Mouse (Mus musculus): ENCODE results near the gene Hist1h3a. TPM values are rescaled to one million over a fixed set of nuclear protein-coding genes. Genes with fewer than 3 reads are reported as not detected.
A peak's percentile ranks its signal among the peaks of the same experiment; 100 is the strongest.

The Hist1h3a gene
- polyA plus RNA-seq, 1 experiment from 2014 or later: 1.9 TPM

DNA sequence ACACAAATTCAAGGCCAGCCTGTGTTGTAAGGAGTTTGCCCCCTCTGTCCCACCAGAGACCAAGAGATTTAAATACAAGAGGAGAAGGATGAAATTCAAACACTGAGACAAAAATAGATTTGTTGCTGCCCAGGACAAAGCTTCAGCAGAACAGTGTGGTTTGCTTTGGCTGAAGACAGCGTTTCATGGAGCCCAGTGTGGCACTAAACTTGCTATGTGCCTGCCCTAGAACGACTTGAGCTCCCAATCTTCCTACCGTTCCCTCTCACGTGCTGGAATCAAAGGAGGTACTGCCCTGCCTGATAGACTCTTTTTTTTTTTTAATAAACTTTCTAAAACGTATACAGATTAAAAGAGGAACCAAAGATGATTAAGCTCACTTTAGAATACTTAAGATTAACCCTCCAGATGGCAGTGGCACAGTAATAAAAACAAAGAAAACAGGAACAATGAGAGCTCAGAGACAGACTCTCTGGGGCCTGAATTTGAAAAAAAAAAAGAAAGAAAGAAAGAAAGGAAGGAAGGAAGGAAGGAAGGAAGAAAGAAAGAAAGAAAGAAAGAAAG lies 6.7 kb upstream of the Hist1h3a start:
- no peak overlapping the region for H3K27ac ChIP-seq (ENCODE audit: low read length)
- H3K9me3 ChIP-seq (ENCODE audit: control insufficient read depth, low read length): no peaks in the 10 kb centered on the region
- H3K36me3 ChIP-seq (ENCODE audit: control insufficient read depth, insufficient read depth): no peaks in the 10 kb centered on the region
- peaks cover 10% of the 10 kb centered on the region for H3K4me1 ChIP-seq (replicated peaks; ENCODE audit: control insufficient read depth, insufficient read depth, low read length)
- no peaks in the 10 kb centered on the region for H3K27me3 ChIP-seq (replicated peaks; ENCODE audit: control insufficient read depth, insufficient read depth, low read length)
- no peak overlapping the region for H3K9ac ChIP-seq (replicated peaks; ENCODE audit: low read depth, low read length)
- ATAC-seq: no peak
- no peak overlapping the region for H3K4me2 ChIP-seq (ENCODE audit: low read length)
- no peak overlapping the region for H3K4me3 ChIP-seq (replicated peaks; ENCODE audit: low read length)
- WGBS: 27% methylated on average over 5 of the region's 5 CpGs

DNA sequence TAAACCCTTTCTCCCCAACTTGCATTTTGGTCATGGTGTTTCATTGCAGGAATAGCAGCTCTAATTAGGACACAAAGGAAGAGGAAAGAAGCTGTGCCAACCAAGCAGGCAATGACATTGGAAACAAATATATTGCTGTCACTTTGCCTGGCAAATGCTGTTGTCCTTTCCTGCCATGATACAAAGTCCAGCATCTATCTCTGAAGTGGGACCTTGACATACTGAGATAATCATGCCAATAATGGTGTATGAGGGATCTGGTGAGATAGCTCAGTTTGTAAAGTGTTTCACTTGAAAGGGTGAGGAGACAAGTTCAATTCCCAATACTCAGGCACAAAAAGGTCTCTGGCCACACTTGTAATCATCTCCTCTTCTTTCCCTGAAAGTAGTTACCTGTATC lies 4.6 kb upstream of the Hist1h3a start:
- Histone ChIP-seq H3K9ac (replicated peaks; ENCODE audit: low read depth, low read length) (no peak overlapping the region), H3K27ac (ENCODE audit: low read length) (no peak overlapping the region)
- ATAC-seq: no peak

DNA sequence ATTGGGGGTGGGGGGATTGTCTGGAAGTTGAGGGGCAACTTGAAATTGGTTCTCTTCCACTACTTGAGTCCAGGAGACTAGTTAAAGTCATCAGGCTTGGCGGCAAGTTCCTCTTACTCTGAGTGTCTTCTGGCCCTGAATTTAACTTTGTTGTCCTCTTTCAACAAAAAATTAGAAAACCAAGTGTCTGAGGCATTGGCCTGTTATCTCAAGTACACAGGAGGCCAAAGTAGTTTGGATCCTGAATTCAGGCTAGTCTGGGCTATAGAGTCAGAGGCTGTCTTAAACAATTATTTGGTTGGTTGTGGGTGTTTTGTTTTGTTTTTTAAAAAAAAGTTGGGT lies 3.0 kb upstream of the Hist1h3a start:
- WGBS: 59% methylated on average over 1 of the region's 1 CpGs
- Histone ChIP-seq H3K27me3 (replicated peaks; ENCODE audit: control insufficient read depth, insufficient read depth, low read length) (no peaks in the 10 kb centered on the region), H3K9ac (replicated peaks; ENCODE audit: low read depth, low read length) (no peak overlapping the region), H3K36me3 (ENCODE audit: control insufficient read depth, insufficient read depth) (no peaks in the 10 kb centered on the region), H3K4me3 (replicated peaks; ENCODE audit: low read length) (no peak overlapping the region), H3K27ac (ENCODE audit: low read length) (no peak overlapping the region), H3K4me2 (ENCODE audit: low read length) (no peak overlapping the region), H3K4me1 (replicated peaks; ENCODE audit: control insufficient read depth, insufficient read depth, low read length) (peaks cover 22% of the 10 kb centered on the region), H3K9me3 (ENCODE audit: control insufficient read depth, low read length) (no peaks in the 10 kb centered on the region)
- ATAC-seq: no peak

More for the DNA sequence above, 4.6 kb upstream of the Hist1h3a start:
- no peaks in the 10 kb centered on the region for H3K9me3 ChIP-seq (ENCODE audit: control insufficient read depth, low read length)
- H3K36me3 ChIP-seq (ENCODE audit: control insufficient read depth, insufficient read depth): no peaks in the 10 kb centered on the region
- H3K27me3 ChIP-seq (replicated peaks; ENCODE audit: control insufficient read depth, insufficient read depth, low read length): no peaks in the 10 kb centered on the region
- H3K4me2 ChIP-seq (ENCODE audit: low read length): no peak overlapping the region
- no peak overlapping the region for H3K4me3 ChIP-seq (replicated peaks; ENCODE audit: low read length)
- H3K4me1 ChIP-seq (replicated peaks; ENCODE audit: control insufficient read depth, insufficient read depth, low read length): peaks cover 12% of the 10 kb centered on the region

DNA sequence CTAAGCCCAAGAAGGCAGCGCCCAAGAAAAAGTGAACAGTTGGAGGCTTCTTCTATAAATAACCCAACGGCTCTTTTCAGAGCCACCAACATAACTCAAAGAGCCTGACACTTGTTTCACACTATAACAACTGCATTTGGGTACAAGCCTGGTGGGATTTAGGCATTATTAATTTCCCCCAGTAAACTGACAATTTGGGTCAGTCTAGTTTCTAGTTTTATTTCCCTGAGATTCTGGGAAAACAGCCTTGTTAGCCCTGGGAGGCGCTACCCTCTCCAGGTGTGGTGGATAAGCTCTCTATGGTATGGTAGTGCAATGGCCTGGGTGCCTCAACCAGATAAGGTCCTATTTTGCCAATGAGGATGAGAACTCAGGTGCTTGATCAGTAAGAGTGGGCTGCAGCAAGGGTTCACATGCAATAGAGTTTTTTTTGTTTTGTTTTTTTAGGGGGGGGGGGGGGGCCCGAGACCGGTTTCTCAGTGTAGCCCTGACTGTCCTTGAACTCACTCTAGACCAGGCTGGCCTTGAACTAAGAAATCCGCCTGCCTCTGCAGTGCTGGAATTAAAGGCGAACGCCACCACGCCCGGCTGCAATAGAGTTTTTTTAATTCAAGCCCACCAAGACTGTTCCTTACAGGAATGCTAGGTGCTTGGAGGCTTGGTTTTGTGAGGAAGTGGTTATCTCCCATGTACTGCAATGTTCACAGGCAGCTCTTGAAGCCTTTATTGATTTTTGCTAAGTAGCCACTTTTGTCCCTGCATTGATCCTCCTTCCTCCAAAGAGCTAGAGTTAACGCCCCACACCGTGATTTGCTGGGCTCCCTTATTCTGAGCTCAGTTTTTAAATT lies 2.4 kb upstream of the Hist1h3a start:
- ATAC-seq: no peak
- H3K27ac ChIP-seq (ENCODE audit: low read length): peak overlapping the region; percentile 84
- H3K4me1 ChIP-seq (replicated peaks; ENCODE audit: control insufficient read depth, insufficient read depth, low read length): peaks cover 25% of the 10 kb centered on the region
- H3K9me3 ChIP-seq (ENCODE audit: control insufficient read depth, low read length): no peaks in the 10 kb centered on the region
- H3K4me3 ChIP-seq (replicated peaks; ENCODE audit: low read length): peak overlapping the region; percentile 63
- WGBS: 32% methylated on average over 12 of the region's 12 CpGs
- no peaks in the 10 kb centered on the region for H3K27me3 ChIP-seq (replicated peaks; ENCODE audit: control insufficient read depth, insufficient read depth, low read length)
- H3K4me2 ChIP-seq (ENCODE audit: low read length): peak overlapping the region; percentile 94
- peak overlapping the region; percentile 66 for H3K9ac ChIP-seq (replicated peaks; ENCODE audit: low read depth, low read length)
- H3K36me3 ChIP-seq (ENCODE audit: control insufficient read depth, insufficient read depth): no peaks in the 10 kb centered on the region

DNA sequence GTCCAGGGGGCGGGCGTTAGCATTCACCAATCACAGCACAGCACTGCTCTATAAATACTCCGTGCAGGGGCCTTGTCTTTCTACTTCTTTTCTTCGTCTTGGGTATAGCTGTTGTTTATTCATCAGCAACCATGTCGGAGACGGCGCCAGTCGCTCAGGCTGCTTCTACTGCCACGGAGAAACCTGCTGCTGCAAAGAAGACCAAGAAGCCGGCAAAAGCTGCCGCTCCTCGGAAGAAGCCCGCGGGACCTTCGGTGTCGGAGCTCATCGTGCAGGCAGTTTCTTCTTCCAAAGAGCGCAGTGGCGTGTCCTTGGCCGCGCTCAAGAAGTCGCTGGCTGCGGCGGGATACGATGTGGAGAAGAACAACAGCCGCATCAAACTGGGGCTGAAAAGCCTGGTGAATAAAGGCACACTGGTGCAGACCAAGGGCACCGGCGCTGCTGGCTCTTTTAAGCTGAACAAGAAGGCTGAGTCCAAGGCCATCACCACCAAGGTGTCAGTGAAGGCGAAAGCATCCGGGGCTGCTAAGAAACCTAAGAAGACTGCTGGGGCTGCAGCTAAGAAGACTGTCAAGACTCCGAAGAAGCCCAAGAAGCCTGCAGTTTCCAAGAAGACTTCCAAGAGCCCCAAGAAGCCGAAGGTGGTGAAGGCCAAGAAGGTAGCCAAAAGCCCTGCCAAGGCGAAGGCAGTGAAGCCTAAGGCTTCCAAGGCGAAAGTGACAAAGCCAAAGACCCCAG lies 1.6 kb upstream of the Hist1h3a start, which contains the start of gene Hist1h1a:
TSS of gene Hist1h1a (plus strand) at position 81 of the 738 bp plus-strand sequence.
- peak within 1 kb of the TSS; percentile 94 for H3K4me2 ChIP-seq (ENCODE audit: low read length)
- H3K4me3 ChIP-seq (replicated peaks; ENCODE audit: low read length): peak within 1 kb of the TSS; percentile 63
- H3K4me1 ChIP-seq (replicated peaks; ENCODE audit: control insufficient read depth, insufficient read depth, low read length): peaks cover 25% of the 10 kb centered on the region
- no peaks in the 10 kb centered on the region for H3K36me3 ChIP-seq (ENCODE audit: control insufficient read depth, insufficient read depth)
- ATAC-seq: peak; percentile 72
- 2% methylated on average over 34 of the region's 34 CpGs for WGBS
- H3K27ac ChIP-seq (ENCODE audit: low read length): peak within 1 kb of the TSS; percentile 84
- no peaks in the 10 kb centered on the region for H3K27me3 ChIP-seq (replicated peaks; ENCODE audit: control insufficient read depth, insufficient read depth, low read length)
- H3K9me3 ChIP-seq (ENCODE audit: control insufficient read depth, low read length): no peaks in the 10 kb centered on the region
- H3K9ac ChIP-seq (replicated peaks; ENCODE audit: low read depth, low read length): peak within 1 kb of the TSS; percentile 66

DNA sequence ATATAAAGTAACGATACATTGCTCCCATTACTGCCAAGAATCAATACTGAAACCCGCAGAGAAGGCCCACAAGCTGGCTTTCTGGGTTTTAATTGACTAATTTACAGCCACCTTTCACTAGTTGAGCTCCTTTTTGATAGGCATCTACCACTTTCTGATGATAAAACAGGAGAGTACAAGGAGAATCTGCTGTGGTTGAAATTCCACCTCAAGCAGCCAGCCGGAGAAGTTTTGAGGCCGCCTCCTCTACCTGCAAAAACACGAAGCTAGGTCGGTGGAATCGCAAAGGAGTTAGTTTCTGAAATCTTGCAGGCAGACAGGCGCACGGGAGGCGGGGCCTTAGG lies 1.0 kb upstream of the Hist1h3a start:
- Histone ChIP-seq H3K9ac (replicated peaks; ENCODE audit: low read depth, low read length) (peak overlapping the region; percentile 37; the same call in 1 of the 2 replicates), H3K36me3 (ENCODE audit: control insufficient read depth, insufficient read depth) (no peaks in the 10 kb centered on the region), H3K27me3 (replicated peaks; ENCODE audit: control insufficient read depth, insufficient read depth, low read length) (no peaks in the 10 kb centered on the region), H3K4me2 (ENCODE audit: low read length) (peak overlapping the region; percentile 94), H3K4me1 (replicated peaks; ENCODE audit: control insufficient read depth, insufficient read depth, low read length) (peaks cover 25% of the 10 kb centered on the region), H3K27ac (ENCODE audit: low read length) (peak overlapping the region; percentile 84), H3K9me3 (ENCODE audit: control insufficient read depth, low read length) (no peaks in the 10 kb centered on the region), H3K4me3 (replicated peaks; ENCODE audit: low read length) (peak overlapping the region; percentile 63)
- WGBS: under 1% methylated on average over 10 of the region's 10 CpGs
- ATAC-seq: no peak

DNA sequence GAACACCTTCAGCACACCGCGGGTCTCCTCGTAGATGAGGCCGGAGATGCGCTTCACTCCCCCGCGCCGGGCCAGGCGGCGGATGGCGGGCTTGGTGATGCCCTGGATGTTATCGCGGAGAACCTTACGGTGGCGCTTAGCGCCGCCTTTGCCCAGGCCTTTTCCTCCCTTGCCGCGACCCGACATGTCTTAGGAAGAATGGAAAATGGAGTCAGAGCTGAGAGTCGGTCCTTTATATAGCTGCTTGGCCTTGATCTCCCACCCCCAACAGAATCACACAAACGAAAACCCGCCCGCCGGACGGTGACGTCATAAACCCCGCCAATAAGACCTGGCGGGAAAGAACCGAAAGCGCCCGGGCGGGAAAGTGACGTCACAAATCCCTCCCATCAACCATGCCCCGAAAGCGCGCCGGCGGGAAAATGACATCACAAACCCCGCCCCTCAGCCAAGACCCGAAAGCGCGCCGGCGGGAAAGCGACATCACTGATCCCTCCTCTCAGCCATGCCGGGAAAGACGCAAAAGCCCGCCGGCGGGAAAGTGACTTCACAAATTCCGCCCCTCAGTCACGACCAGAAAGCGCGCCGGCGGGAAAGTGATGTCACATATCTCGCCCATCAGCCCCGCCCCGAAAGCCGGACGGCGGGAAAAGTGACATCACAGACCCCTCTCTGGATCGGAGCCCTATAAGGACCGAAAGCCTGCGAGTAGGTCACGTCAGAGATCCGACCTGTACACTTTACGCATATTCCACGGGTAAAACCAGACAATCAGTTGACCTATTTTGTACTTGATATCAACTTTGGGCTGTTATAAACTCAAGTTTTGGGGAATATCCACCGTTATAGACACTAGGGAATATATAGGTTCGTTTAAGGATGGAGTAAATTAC lies 968 bp downstream of the Hist1h3a start, which contains the start of gene Hist1h4a:
TSS of gene Hist1h4a (minus strand) at position 259 of the 893 bp plus-strand sequence.
- Histone ChIP-seq H3K4me2 (ENCODE audit: low read length) (peak within 1 kb of the TSS; percentile 94), H3K9me3 (ENCODE audit: control insufficient read depth, low read length) (no peaks in the 10 kb centered on the region), H3K4me1 (replicated peaks; ENCODE audit: control insufficient read depth, insufficient read depth, low read length) (peaks cover 30% of the 10 kb centered on the region), H3K36me3 (ENCODE audit: control insufficient read depth, insufficient read depth) (no peaks in the 10 kb centered on the region), H3K9ac (replicated peaks; ENCODE audit: low read depth, low read length) (peak within 1 kb of the TSS; percentile 57), H3K27me3 (replicated peaks; ENCODE audit: control insufficient read depth, insufficient read depth, low read length) (no peaks in the 10 kb centered on the region), H3K4me3 (replicated peaks; ENCODE audit: low read length) (peak within 1 kb of the TSS; percentile 51), H3K27ac (ENCODE audit: low read length) (peak within 1 kb of the TSS; percentile 86)
- WGBS: under 1% methylated on average over 64 of the region's 72 CpGs
- ATAC-seq: peak; percentile 71

DNA sequence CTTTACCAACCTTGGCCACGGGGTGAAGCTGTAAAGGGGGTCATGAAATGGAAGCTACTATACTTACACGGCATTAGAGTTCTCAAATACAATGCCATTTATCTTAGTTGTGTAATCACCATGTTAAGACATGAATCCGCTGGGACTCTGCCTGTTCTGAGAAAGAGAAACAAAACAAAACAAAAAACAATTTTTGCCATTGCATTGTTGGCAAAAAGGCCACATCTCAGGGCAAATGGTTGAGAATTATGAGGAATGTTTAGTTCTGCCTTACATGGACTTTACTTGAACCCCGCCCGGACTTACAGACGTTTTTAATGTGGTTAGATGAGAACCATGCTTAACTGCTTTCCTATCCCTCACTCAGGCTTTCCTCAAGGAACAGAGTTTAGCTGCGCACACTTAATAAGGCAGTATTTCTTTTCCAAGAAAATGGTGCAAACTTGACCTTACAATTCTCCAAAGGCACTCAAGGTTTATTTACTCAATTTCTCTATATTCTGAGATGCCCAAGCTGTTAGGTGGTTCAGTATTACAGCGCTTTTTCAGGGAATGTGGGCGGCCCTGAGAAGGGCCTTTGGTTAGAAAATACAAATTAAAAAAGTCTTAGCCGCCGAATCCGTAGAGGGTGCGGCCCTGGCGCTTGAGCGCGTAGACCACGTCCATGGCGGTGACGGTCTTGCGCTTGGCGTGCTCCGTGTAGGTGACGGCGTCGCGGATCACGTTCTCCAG lies 1.8 kb downstream of the Hist1h3a start:
- Histone ChIP-seq H3K4me3 (replicated peaks; ENCODE audit: low read length) (peak overlapping the region; percentile 51), H3K9me3 (ENCODE audit: control insufficient read depth, low read length) (no peaks in the 10 kb centered on the region), H3K27ac (ENCODE audit: low read length) (peak overlapping the region; percentile 86), H3K9ac (replicated peaks; ENCODE audit: low read depth, low read length) (peak overlapping the region; percentile 57), H3K36me3 (ENCODE audit: control insufficient read depth, insufficient read depth) (no peaks in the 10 kb centered on the region), H3K4me1 (replicated peaks; ENCODE audit: control insufficient read depth, insufficient read depth, low read length) (peaks cover 30% of the 10 kb centered on the region), H3K4me2 (ENCODE audit: low read length) (peak overlapping the region; percentile 94), H3K27me3 (replicated peaks; ENCODE audit: control insufficient read depth, insufficient read depth, low read length) (no peaks in the 10 kb centered on the region)
- ATAC-seq: peak; percentile 23
- 1% methylated on average over 19 of the region's 27 CpGs for WGBS

All from forebrain, embryonic 16.5 days (tissue).